Mouse (Mus musculus) myocyte (in vitro differentiated cells): ENCODE results near the gene Lrrc8b. TPM values are rescaled to one million over a fixed set of nuclear protein-coding genes. Genes with fewer than 3 reads are reported as not detected.

Experiments
- H3K27me3 ChIP-seq: one replicate; pipeline ENCODE4 v1.6.1; 2011; ENCODE audit not compliant: control insufficient read depth, insufficient read depth, insufficient read length
- H3K36me3 ChIP-seq: one replicate; pipeline ENCODE4 v1.6.1; 2011; ENCODE audit not compliant: control insufficient read depth, insufficient read depth
- H3K4me2 ChIP-seq: one replicate; pipeline ENCODE4 v1.6.1; 2011; ENCODE audit warnings: low read depth, control low read depth
- H3K4me3 ChIP-seq: one replicate; pipeline ENCODE4 v1.5.1; 2011; ENCODE audit warnings: mild to moderate bottlenecking, control low read depth, moderate library complexity
- H3K79me2 ChIP-seq: one replicate; pipeline ENCODE4 v1.6.1; 2011; ENCODE audit not compliant: control insufficient read depth, insufficient read depth
- H3ac ChIP-seq: one replicate; pipeline ENCODE4 v1.6.1; 2011; ENCODE audit not compliant: control insufficient read depth, insufficient read length
- CEBPB ChIP-seq: IDR thresholded peaks from 2 replicates; pipeline ENCODE4 v1.6.1; 2011; ENCODE audit warnings: mild to moderate bottlenecking, moderate library complexity; ENCODE audit not compliant: poor library complexity, insufficient read depth, severe bottlenecking
- E2F4 ChIP-seq: IDR thresholded peaks from one replicate; pipeline ENCODE4 v1.6.1; 2011; ENCODE audit warnings: mild to moderate bottlenecking, control low read depth, moderate library complexity; ENCODE audit not compliant: insufficient read depth
- MAX ChIP-seq: IDR thresholded peaks from one replicate; pipeline ENCODE4 v1.6.1; 2011; ENCODE audit warnings: low read depth, mild to moderate bottlenecking, control low read depth
- MYOD1 ChIP-seq, 3 experiments: IDR thresholded peaks; one replicate each; pipeline ENCODE4 v1.6.1; 2011; ENCODE audit warnings: control low read depth in 2 of 3, low read depth in 2 of 3, mild to moderate bottlenecking in 2 of 3, moderate library complexity in 1 of 3; ENCODE audit not compliant: insufficient read length in 2 of 3, control insufficient read depth in 1 of 3
- MYOG ChIP-seq, 3 experiments: IDR thresholded peaks; one replicate each; pipeline ENCODE4 v1.6.1; 2011; ENCODE audit warnings: control low read depth in 2 of 3, low read depth in 2 of 3, mild to moderate bottlenecking in 2 of 3; ENCODE audit not compliant: insufficient read length in 2 of 3, control insufficient read depth in 1 of 3, insufficient read depth in 1 of 3
- POLR2A ChIP-seq: IDR thresholded peaks from one replicate; pipeline ENCODE4 v1.6.1; 2011; ENCODE audit warnings: low read depth, mild to moderate bottlenecking, control low read depth, moderate library complexity; ENCODE audit not compliant: insufficient read length
- POLR2AphosphoS2 ChIP-seq: IDR thresholded peaks from one replicate; pipeline ENCODE4 v1.6.1; 2011; ENCODE audit warnings: low read depth, control low read depth; ENCODE audit not compliant: insufficient read length
- REST ChIP-seq: IDR thresholded peaks from one replicate; pipeline ENCODE4 v1.6.1; 2011; ENCODE audit warnings: mild to moderate bottlenecking, control low read depth, moderate library complexity; ENCODE audit not compliant: insufficient read depth, insufficient read length
- SRF ChIP-seq: IDR thresholded peaks from one replicate; pipeline ENCODE4 v1.6.1; 2011; ENCODE audit warnings: low read depth; ENCODE audit not compliant: control insufficient read depth, insufficient read length
- TCF12 ChIP-seq: IDR thresholded peaks from one replicate; pipeline ENCODE4 v1.6.1; 2011; ENCODE audit warnings: mild to moderate bottlenecking, control low read depth; ENCODE audit not compliant: poor library complexity, insufficient read depth, severe bottlenecking
- TCF3 ChIP-seq: IDR thresholded peaks from one replicate; pipeline ENCODE4 v1.6.1; 2011; ENCODE audit warnings: low read depth, control low read depth; ENCODE audit not compliant: insufficient read length
- USF1 ChIP-seq: IDR thresholded peaks from one replicate; pipeline ENCODE4 v1.6.1; 2011; ENCODE audit warnings: low read depth, mild to moderate bottlenecking, control low read depth, moderate library complexity
- polyA plus RNA-seq: library from polyadenylated mRNA; unstranded; fragments of >200 nt; fragmentation: generic; extraction: Trizol; gene quantifications from one replicate; pipeline ENCODE4 v1.2.1, GENCODE M21; 2012; ENCODE audit warnings: missing spikeins

The Lrrc8b gene
- polyA plus RNA-seq, 1 experiment = 4.4 TPM

GRCm38 (mm10) chr5:105404961-105405360 lies 10.6 kb upstream of the Lrrc8b start:
- TF ChIP-seq USF1 (no peak), REST (no peak), CEBPB (no peak), MYOG (IDR thresholded peaks at IDR 0.05; ENCODE audit: control insufficient read depth in 1 of 3, insufficient read depth in 1 of 3, insufficient read length in 2 of 3, low read depth in 2 of 3) (no peak), POLR2AphosphoS2 (no peak), TCF3 (no peak), MAX (no peak), E2F4 (no peak), SRF (no peak), POLR2A (no peak), TCF12 (no peak), MYOD1 (IDR thresholded peaks at IDR 0.05; ENCODE audit: control insufficient read depth in 1 of 3, insufficient read length in 2 of 3, low read depth in 2 of 3) (no peak)
- Histone ChIP-seq H3ac (no peak overlapping the region), H3K79me2 (no peaks in the 10 kb centered on the region), H3K4me2 (no peak overlapping the region), H3K27me3 (no peaks in the 10 kb centered on the region), H3K4me3 (no peak overlapping the region), H3K36me3 (no peaks in the 10 kb centered on the region)

- H3K36me3 ChIP-seq = no peaks in the 10 kb centered on the region
Observed at GRCm38 (mm10) chr5:105407661-105408060, 7.9 kb upstream of the Lrrc8b start.

DNA sequence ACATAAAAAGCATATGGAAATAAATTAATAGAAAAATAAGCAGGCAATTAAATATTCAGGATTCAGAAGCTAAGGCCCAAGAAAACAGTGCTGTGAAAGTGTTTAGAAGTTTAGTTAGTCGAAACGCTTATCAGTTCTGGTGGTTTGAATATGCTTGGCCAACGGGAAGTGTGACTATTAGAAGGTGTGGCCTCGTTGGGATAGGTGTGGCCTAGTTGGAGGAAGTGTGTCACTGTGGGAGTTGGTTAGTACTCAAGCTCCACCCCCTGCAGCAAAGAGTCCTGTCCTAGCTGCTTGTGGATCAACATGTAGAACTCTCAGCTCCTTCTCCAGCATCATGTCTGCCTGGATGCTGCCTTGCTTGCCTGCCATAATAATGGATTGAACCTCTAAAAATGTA lies 6.5 kb upstream of the Lrrc8b start:
- Histone ChIP-seq H3K27me3 (no peaks in the 10 kb centered on the region), H3ac (no peak overlapping the region), H3K79me2 (no peaks in the 10 kb centered on the region), H3K36me3 (no peaks in the 10 kb centered on the region), H3K4me2 (no peak overlapping the region), H3K4me3 (no peak overlapping the region)
- TF ChIP-seq TCF3 = no peak
- TF ChIP-seq MYOG (IDR thresholded peaks at IDR 0.05; ENCODE audit: control insufficient read depth in 1 of 3, insufficient read depth in 1 of 3, insufficient read length in 2 of 3, low read depth in 2 of 3) = no peak
- TF ChIP-seq CEBPB = no peak
- TF ChIP-seq USF1 = no peak
- TF ChIP-seq REST = no peak
- no peak for TF ChIP-seq E2F4
- TF ChIP-seq MAX = no peak
- no peak for TF ChIP-seq POLR2A
- no peak for TF ChIP-seq POLR2AphosphoS2
- no peak for TF ChIP-seq TCF12
- TF ChIP-seq SRF = no peak
- TF ChIP-seq MYOD1 (IDR thresholded peaks at IDR 0.05; ENCODE audit: control insufficient read depth in 1 of 3, insufficient read length in 2 of 3, low read depth in 2 of 3) = no peak

More at GRCm38 (mm10) chr5:105407661-105408060, 7.9 kb upstream of the Lrrc8b start:
- Histone ChIP-seq H3K79me2 (no peaks in the 10 kb centered on the region), H3ac (no peak overlapping the region), H3K4me3 (no peak overlapping the region), H3K4me2 (no peak overlapping the region), H3K27me3 (no peaks in the 10 kb centered on the region)
- no peak for TF ChIP-seq USF1
- no peak for TF ChIP-seq TCF3
- no peak for TF ChIP-seq TCF12
- TF ChIP-seq POLR2AphosphoS2 = no peak
- TF ChIP-seq SRF = no peak
- TF ChIP-seq MAX = no peak
- no peak for TF ChIP-seq MYOD1 (IDR thresholded peaks at IDR 0.05; ENCODE audit: control insufficient read depth in 1 of 3, insufficient read length in 2 of 3, low read depth in 2 of 3)
- no peak for TF ChIP-seq REST
- no peak for TF ChIP-seq POLR2A
- TF ChIP-seq MYOG (IDR thresholded peaks at IDR 0.05; ENCODE audit: control insufficient read depth in 1 of 3, insufficient read depth in 1 of 3, insufficient read length in 2 of 3, low read depth in 2 of 3) = no peak
- no peak for TF ChIP-seq E2F4
- TF ChIP-seq CEBPB = no peak

DNA sequence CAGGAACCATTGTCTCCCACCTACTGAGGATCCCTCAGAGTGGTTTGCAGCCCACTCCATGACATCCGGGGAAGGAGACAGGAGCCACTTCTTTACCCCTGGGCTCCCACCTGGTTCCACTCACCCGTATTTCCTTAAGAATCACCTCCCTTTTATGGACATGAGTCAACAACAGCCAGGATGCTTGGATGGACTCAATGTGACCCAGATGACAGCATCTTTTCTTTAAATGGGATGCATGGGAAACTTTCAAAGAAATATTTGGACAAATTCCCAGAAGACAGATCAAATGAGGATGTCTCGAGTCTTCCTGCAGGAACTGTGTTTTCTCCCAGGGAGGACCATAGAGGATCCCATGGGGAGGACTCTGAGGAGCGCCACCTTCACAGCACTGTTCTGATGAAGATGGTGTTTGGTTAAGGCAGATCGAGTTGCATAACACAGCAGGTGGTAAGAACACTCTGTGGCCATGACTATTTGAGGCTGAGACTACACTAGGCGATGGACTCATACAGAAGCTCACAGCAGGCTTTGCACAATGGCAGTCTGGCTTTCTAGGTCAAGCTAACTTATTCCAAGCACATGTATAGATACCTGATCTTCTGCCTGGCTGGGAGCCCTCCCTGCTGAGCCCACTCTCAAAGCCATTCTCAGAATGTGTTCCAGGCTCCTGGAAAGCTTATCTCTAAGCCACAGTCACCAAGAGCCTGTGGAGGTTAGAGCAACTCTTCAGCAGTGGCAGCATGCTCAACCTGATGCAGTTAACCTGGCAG lies 4.9 kb upstream of the Lrrc8b start:
- TF ChIP-seq POLR2AphosphoS2 (no peak), MYOD1 (IDR thresholded peaks at IDR 0.05; ENCODE audit: control insufficient read depth in 1 of 3, insufficient read length in 2 of 3, low read depth in 2 of 3) (peak in 1 of 3 experiments; percentile 48), USF1 (no peak)
- H3K27me3 ChIP-seq = no peaks in the 10 kb centered on the region
- H3K79me2 ChIP-seq = no peaks in the 10 kb centered on the region
- no peaks in the 10 kb centered on the region for H3K36me3 ChIP-seq
- no peak overlapping the region for H3K4me3 ChIP-seq
- H3K4me2 ChIP-seq = no peak overlapping the region
- no peak overlapping the region for H3ac ChIP-seq

DNA sequence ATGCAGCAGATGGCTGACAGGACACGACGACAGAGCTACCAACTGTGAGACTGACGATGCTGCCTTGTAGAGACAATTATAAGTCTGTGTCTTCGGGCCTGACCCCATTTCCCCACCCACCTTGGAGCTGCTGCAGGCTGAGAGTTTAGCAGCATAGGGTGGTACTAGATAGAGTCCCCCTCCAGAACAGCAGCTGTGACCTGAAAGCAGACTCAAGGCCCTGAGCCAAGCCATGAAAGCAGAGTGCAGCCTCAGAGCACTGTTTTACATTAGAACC lies 4.3 kb upstream of the Lrrc8b start:
- Histone ChIP-seq H3K4me3 (no peak overlapping the region), H3K4me2 (no peak overlapping the region), H3K79me2 (no peaks in the 10 kb centered on the region), H3K27me3 (no peaks in the 10 kb centered on the region), H3ac (no peak overlapping the region), H3K36me3 (no peaks in the 10 kb centered on the region)
- TF ChIP-seq MYOG (IDR thresholded peaks at IDR 0.05; ENCODE audit: control insufficient read depth in 1 of 3, insufficient read depth in 1 of 3, insufficient read length in 2 of 3, low read depth in 2 of 3) = no peak
- TF ChIP-seq MAX = no peak
- TF ChIP-seq CEBPB = no peak
- TF ChIP-seq POLR2AphosphoS2 = no peak
- no peak for TF ChIP-seq TCF3
- no peak for TF ChIP-seq MYOD1 (IDR thresholded peaks at IDR 0.05; ENCODE audit: control insufficient read depth in 1 of 3, insufficient read length in 2 of 3, low read depth in 2 of 3)
- TF ChIP-seq E2F4 = no peak
- no peak for TF ChIP-seq TCF12
- no peak for TF ChIP-seq POLR2A
- TF ChIP-seq SRF = no peak
- TF ChIP-seq USF1 = no peak
- TF ChIP-seq REST = no peak
